Mouse (Mus musculus): Measurements from ENCODE around the gene Mast4. TPM values are rescaled to one million over a fixed set of nuclear protein-coding genes. Genes with fewer than 3 reads are reported as not detected.
A peak's percentile ranks its signal among the peaks of the same experiment; 100 is the strongest.

The Mast4 gene
- total RNA-seq, 4 experiments from 2014 or later, result 50.1 to 60.0 (median 54.7) TPM

DNA sequence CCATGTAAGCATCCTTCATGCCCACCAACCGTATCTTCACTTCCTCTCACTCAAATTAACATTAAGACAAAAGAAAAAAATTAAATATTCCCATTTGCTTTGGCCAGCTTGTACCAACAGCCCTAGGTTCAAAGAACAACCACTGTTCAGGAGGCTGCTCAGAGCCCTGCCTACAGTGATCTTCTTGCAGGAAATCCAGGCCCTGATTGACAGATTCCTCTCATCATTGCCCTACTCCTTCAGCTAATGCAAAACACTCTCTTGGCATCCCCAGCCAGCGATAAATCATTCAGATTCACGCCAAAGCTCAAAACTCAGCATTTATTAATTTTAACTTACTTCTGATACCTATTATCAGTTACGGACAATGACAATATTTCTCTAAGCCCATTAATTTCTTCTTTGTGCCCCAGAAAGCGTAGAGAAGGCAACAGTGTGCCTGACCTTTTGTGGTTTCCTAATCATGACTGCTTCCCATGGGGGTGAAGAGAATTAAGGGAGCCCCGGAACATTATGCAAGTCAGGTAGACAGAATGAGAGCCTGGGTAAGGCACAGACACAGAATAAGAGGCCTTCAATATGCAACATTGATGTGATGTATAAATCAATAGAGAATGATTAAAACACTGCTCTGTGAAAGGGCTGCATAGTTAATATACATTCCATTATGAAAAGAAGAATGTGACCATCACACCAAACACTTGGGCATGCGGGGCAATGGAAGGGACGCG is 135.9 kb downstream of the Mast4 start:
- DNase-seq (ENCODE audit: low spot score in 2 of 2), result no peak

DNA sequence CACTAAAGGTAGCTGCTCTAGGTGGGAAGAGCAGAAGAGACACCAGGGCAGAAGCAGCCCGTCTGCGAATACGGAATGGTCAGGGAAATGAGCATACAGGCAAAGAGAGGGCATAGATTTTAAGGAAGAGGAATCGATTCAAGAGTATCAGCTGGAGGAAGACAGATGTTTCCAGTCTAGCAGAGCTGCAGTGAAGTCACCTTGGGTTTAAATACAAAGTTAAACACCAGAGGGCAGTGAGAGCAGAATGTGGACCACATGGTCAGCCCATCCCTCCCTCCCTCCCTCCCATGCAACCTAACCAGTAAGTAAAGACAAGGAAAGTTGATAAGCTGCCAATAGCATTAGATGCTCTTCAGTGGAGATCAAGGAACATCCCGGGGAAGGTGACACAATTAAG is 138.0 kb downstream of the Mast4 start:
- no peak for DNase-seq (ENCODE audit: low spot score in 2 of 2)

DNA sequence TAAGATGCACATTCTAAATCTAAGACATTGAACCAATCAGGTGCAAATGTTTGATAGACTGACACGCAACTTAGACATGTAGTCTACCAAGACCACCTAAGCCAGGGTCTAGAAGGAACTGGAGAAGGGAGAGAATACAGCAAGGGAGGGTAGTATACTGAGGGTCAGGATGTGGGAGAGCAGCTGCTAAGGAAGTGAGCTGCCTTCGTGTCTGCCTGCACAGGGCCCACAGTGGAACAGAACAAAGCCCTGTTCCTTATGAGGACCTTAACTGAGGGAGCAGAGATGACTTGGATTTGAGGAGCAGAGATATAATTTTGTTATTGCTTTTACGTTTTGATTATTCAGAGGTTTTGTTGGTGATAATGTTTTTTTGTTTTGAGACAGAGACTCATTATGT is 138.4 kb downstream of the Mast4 start:
- DNase-seq (ENCODE audit: low spot score in 2 of 2), result no peak

DNA sequence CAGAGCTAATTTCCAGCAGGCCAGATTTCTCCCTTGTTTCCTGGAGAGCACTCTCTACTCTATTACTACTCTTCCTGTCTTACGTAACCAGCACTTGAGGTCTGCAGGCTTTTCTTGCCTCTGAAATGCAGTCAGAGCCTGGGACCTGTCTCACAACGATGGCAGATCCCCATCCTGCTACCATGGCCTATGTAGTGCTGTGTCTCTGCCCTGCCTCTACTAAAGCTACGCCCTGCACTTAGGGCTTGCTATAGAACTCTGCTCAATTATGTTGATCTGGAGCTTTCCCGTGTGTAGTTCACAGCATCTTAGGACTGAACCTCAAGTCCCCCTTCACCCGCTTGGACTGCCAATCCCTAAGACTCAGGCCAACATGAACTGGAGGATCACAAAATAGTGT is 150.7 kb downstream of the Mast4 start:
- DNase-seq (ENCODE audit: low spot score in 2 of 2), result no peak

DNA sequence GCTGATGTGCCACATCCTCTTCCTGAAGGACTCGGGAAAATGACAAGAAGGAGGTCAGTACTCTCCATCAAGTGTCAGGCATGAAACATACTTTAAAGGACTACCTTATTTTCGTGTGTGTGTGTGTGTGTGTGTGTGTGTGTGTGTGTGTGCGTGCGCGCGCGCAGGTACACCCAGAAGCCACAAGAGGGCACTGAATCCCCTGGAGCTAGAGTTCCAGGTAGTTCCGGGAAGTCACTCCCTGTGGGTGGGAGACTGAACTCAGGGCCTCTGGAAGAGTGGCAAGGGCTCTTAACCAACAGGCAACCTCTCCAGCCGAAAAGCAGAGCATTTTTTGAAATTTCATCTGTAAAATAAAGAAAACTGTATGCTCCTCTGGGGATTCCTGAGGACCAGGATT is 152.5 kb downstream of the Mast4 start:
- no peak for DNase-seq (ENCODE audit: low spot score in 2 of 2)

DNA sequence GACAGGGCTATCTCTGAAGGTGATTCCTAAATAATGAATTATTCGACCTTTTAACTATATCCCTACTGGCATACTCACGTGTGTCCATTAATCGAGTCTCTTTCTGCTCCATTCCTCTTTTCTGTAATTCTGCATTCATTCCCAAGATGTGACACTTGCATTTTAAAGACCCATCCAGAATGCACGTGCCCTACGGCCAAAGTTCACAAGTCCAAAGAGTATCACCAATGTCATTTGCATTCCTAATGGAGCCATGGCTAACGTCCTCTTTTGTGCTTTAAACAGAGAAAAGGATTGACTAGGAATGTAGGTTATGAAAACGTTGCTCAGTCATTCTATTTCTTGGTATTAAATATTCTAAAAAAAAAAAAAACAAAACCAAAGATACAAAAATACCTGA is 157.4 kb downstream of the Mast4 start:
- DNase-seq (ENCODE audit: low spot score in 2 of 2), result no peak

DNA sequence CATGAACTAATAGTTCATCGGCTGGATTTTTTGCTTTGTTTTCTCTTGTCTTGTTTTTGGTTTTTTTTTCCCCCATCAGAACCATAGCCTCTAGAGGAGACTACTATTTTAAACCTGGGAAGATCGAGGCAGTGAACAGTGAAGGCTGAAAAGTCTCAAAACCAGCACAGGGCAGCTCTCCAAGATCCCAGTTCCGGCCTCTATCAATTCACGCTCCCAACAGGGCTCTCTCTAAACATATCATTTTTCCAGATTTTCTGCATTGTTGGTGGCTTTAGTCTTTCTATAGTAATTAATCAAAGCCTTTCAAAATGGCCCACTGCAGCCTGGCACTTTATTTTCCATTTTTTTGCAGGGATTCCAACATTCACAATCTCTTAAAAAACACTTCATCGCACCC is 159.9 kb downstream of the Mast4 start:
- DNase-seq (ENCODE audit: low spot score in 2 of 2), result no peak

DNA sequence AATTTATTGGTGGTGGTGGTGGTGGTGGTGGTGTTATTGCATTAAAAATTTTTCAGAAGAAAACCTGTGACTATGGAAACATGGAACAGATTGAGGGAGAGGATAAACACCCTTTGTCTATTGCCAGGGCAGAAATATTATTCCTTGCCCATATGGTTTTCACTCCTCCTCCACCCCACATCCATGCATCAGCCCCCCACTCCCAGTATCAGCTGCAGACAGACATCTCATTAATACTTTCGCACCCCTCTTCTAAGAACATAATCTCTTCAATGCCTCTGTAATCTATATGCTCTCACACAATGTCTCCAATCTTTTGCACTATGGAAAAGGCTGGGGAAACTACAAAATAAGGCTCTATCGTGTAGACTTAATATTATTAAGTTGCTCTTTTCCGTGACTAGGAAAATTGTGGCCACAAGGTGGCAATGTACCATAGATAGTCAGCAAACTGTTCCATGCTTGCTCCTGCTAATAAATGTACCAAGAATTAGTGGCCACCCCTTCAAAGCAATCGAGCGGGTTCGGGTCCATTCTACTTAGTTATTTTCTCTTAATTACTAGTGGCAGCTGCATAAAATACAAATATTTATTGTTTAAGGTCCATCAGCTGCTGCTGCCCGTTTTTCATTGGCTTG is 160.6 kb downstream of the Mast4 start:
- DNase-seq (ENCODE audit: low spot score in 2 of 2), result peak; percentile 26 to 36

DNA sequence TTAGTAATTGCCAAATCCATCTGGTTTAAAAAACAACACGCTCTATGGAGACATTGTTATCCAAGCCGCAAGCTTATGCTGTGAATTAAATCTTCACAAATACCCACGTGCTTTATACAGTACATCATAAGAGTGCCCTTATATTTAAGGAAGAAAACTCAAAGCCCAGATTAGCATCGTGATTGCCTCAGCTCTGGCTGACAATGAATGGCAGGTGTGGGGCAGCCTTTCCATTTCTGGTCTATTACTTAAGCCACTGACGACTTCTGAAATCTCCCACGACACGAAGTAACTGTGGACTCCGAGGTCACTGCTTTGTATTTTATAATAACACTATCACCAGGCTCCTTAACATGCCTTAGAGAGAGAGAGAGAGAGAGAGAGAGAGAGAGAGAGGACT is 182.4 kb downstream of the Mast4 start:
- no peak for DNase-seq (ENCODE audit: low spot score in 2 of 2)

DNA sequence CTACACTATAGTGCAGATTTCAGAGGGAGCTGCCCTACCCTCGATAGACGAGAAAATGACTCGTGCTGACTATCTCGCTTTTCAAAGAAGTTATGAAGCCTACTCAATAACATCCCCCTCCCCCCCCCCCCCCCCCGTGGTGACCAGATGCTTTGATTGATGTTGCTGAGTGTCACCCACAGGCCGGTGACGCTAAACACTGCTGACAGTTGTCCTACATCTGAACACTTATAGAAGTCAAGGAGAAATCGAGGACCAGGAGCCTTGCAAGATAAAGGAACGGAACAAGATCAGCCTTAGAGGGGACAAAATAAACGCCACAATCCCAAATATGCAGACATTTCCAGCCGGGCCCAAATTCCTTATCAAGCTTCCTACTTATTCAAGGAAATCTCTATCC is 183.1 kb downstream of the Mast4 start:
- DNase-seq (ENCODE audit: low spot score in 2 of 2), result no peak

DNA sequence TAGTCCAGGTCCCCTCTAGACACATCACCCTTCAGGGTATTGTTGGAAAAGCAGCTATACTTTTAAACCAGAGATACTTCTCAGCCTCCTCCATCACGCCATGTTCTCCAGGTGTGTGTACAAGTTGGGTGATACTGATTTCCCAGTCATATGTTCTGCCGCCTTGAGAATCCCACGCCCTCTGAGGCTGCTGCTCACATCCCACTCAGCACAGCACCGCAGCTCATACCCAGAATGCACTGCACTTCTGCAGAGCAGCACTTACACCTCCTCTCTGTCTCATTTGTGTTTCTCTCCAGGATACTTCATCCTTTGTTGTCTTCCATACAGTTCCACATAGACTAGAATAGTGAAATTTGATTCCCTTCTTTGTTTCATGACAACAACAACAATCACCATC is 183.6 kb downstream of the Mast4 start:
- DNase-seq (ENCODE audit: low spot score in 2 of 2), result peak; percentile 21 to 79

DNA sequence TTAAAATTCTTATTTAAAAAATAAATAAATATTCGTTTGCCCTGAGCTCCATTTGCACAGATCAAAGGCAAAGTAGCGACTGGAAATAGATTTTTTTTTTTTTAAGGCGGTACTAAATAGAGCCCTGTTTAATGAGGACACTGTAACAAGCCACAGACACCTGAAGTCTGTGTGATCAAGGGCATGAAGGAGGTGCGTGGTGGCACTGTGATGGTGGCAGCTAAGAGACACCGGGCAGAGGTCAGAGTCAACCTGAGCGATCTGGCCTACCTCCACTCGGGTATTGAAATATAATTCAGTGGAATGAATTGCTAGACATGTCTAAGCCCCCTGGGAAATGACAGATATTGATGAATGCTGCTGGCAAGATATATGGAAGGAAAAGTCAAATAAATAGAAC is 184.9 kb downstream of the Mast4 start:
- DNase-seq (ENCODE audit: low spot score in 2 of 2), result no peak

DNA sequence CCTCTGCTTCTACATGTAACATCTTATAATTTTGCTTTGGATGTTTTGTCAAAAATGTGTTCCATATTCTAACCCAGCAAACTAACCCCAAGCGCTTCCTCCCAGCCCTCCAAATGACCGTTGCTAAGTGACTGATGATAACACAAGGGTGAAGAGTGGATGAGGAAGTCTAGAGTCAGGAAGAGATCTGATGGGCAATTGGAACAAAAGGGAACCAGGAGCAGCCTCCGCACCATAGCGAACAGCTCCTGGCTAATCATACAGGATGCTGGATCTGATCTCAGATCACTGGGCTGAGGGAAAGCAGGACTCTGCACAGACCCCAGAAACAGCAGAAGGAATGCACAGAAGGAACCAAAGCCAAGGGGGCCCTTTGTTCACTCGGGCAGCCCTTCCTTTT is 190.0 kb downstream of the Mast4 start:
- no peak for DNase-seq (ENCODE audit: low spot score in 2 of 2)

DNA sequence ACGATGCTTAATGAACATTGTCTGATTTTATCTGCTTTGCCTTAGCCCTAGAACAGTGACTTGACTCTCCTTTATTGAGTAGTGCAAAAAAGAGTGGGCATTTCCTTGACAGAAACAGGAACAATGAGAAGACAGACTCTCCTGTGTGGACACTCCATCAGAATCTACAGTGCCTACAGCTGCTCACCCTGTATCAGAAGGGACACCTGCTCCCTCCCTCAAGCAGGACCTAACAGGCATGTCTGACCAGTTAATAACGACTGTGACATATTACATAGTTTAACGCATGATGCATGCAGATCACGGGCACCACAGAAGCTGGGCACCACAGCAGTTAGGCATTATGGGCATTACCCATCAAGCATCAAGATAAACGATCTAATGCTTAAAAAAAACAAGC is 193.0 kb downstream of the Mast4 start:
- no peak for DNase-seq (ENCODE audit: low spot score in 2 of 2)

DNA sequence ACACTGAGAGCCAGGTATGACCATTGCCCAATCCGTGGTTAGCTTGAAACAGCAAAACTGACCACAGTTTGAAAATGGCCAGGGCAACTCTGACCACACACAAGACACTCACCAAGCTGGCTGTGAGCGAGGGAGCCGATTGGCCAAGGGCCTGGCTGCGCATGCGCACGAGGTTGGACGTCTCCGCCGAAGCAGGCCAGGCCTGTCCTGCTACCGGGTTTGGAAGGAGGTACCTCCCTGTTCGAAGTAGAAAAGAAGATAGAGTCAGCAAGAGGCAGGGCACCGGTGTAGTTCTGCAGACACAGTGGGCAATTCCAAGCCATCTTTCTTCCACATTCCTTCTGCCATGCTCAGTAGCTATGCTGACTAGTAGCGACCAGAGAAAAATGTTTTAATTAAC is 194.2 kb downstream of the Mast4 start:
- DNase-seq (ENCODE audit: low spot score in 2 of 2), result no peak

DNA sequence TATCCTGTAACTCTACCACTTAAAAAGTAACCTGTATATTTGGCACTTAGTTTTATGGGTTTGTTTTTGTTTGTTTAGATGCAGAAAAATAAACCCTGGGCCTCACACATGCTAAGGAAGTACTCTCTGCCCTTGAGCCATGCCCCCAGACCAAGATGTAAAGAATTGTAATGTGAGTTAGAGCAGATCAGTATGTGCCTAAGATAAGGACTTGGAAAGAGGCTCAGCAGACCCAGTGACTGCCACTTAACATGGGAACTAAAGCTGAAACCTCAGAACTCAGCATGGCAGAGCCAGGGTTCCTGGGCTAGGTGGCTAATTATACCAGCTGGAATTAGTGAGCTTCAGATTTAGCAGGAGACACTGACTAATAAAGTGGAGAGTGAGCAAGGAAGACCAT is 196.0 kb downstream of the Mast4 start:
- DNase-seq (ENCODE audit: low spot score in 2 of 2), result no peak

DNA sequence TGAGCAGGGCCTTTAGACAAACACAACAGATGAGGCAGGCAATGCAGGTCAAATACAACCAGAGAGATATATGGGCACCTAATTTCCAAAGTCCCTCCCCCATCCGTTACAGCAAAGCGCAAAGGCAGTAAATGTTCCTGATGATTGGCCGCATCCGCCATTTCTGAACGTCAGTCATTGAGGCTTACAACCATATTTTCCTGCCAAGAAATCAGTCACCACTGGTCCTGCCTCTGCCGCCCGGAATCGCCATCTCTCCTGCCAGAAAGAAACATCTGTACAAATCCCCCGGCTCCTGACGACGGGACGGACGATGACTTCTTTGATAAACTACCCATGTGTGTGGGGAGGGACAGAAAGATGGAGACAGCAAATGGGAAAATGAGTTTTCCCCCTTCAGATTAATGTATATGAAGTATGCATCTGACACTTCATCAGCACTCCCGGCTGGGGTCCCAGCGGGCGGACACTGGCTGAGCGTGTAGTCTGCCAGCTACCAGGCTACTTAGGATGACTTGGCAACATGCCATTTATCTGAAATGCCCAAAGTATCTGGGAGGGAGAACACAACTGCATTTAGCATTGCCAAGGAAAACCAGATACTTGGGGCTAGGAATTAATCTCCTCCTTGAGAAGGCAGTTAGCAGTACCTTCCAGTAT is 198.9 kb downstream of the Mast4 start:
- DNase-seq (ENCODE audit: low spot score in 2 of 2), result no peak

DNA sequence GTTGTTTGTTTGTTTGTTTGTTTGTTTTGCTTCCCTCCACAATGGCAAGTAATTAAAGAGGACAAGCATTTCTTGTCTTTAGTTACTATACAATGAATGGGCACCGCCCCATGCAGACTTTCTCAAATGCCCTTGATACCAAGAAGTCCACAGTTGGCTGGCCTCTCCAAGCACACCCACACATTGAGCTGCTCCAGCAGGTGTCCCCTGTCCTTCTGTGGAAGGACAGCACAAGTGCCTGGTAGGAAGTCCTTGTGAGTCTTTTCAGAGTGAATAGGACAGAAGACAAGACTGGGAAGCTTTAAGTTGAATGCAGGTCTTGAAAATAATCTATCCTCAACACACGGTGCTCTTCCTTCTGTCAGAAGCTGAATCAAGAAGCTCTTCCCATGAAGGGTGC is 202.5 kb downstream of the Mast4 start:
- DNase-seq (ENCODE audit: low spot score in 2 of 2), result no peak

DNA sequence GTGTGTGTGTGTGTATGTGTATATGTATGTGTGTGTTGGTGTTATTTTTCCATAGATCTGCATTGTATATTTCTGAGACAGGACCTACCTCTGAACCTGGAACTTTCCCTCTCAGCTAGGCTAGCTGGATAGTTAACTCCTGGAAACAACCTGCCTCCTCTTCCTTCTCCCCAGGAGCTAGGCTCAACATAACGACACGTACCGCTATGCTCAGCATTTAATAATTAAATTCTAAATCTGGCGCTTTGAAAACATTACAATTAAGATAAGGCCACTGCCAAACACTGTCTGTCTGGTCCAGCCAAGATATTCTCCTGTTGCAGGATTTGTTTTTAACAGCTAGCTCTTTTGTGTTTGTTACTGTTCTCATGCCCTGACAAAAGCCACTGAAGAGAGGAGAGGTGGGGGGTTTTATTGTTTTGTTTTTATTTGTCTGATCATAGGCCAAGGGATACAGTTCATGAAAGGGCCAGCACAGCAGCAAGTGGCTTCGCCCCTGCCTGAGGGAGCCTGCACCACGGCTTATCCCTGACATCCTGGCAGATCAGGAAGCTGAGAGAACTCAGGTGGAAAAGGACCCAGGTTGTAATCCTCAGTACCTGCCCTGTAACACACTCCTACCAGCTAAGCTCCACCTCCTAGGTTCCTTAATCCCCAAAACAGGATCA is 205.0 kb downstream of the Mast4 start:
- no peak for DNase-seq (ENCODE audit: low spot score in 2 of 2)

DNA sequence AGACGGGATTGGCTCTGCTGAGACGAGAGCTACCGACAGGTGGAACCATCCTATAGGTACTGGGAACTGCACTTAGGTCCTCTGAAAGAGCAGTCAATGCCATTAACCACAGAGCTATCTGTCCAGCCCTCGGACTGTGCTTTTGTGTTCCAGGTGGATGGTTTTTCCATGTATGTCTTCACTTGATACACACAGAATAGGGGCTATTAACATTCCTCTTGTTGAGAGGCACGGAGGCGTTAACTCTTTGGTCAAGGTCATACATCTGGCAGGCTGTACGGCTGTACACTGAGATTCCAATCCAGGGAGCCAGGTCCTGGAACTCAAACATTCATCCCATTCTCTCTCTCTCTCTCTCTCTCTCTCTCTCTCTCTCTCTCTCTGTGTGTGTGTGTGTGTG is 205.6 kb downstream of the Mast4 start:
- DNase-seq (ENCODE audit: low spot score in 2 of 2), result no peak

DNA sequence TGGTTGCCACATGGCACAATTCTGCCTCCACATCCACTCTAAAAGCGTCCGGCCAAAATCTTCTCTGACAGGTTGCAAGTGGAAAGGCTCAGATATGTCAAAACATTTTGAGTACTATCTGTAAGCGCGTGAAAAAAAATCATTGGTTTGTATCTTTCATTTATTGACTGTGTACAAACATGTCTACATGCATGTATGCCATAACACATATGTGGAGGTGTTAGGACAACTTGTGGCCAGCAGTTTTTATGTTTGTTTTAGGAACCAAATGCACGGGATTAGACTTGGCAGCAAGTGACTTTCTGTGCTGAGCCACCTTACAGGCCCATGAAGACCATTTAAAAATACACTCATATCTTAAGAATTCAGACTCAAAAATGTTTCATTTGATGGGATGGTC is 206.7 kb downstream of the Mast4 start:
- no peak for DNase-seq (ENCODE audit: low spot score in 2 of 2)

DNA sequence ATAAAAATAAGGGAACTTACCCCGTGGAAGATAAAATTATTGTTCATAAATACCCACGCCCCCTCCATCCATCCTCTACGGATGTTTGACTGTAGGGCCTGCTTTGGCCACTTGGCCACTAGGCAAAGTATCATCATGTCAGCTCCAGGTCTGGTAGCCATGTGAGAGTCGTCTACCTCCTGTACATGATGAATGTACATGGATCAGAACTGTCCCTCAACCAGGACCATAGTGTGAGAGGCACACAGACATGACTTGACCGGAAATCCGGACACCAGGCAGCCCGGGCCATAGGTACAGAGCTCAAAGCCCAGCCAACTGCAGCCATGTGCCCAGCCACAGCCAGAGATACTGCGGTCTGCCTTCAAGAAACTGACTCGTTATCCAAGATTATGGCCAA is 210.6 kb downstream of the Mast4 start:
- DNase-seq (ENCODE audit: low spot score in 2 of 2), result no peak

Data from left cerebral cortex, adult 8-10 months (tissue).